Mouse (Mus musculus) stomach, embryonic 14.5 days (tissue): Measurements from ENCODE around the gene Sox5. TPM values are rescaled to one million over a fixed set of nuclear protein-coding genes. Genes with fewer than 3 reads are reported as not detected.

ENCODE experiments used
- ATAC-seq: fragments of 200-750 bp; cut with Nextera tagmentation; 2 replicates; pipeline ENCODE4 v1.8.0; 2017; ENCODE audit warnings: low read depth, moderate TSS enrichment; ENCODE audit not compliant: insufficient number of reproducible peaks, insufficient read depth, low FRiP score
- H3K27ac ChIP-seq: fragments of 300-500 bp; sonication (generic); 2 replicates; pipeline ENCODE4 v1.5.1; 2014; ENCODE audit warnings: mild to moderate bottlenecking, low read length, moderate library complexity, mixed read lengths
- H3K27me3 ChIP-seq: fragments of 300-500 bp; sonication (generic); 2 replicates; pipeline ENCODE4 v1.6.1; 2014; ENCODE audit warnings: low read length, control low read depth, mixed read lengths; ENCODE audit not compliant: control insufficient read depth, insufficient read depth
- H3K36me3 ChIP-seq: fragments of 300-500 bp; sonication (generic); 2 replicates; pipeline ENCODE4 v1.6.1; 2014; ENCODE audit warnings: mild to moderate bottlenecking, control low read depth, low read length, moderate library complexity, mixed read lengths; ENCODE audit not compliant: control insufficient read depth, insufficient read depth
- H3K4me1 ChIP-seq: fragments of 300-500 bp; sonication (generic); 2 replicates; pipeline ENCODE4 v1.6.1; 2014; ENCODE audit warnings: low read length, control low read depth, mixed read lengths; ENCODE audit not compliant: control insufficient read depth, insufficient read depth
- H3K4me2 ChIP-seq: fragments of 300-500 bp; sonication (generic); replicated peaks from 2 replicates; pipeline ENCODE4 v1.6.1; 2014; ENCODE audit warnings: low read depth, low read length, control low read depth
- H3K4me3 ChIP-seq: fragments of 300-500 bp; sonication (generic); 2 replicates; pipeline ENCODE4 v1.5.1; 2014; ENCODE audit warnings: low read depth, low read length, control low read depth
- H3K9ac ChIP-seq: fragments of 300-500 bp; sonication (generic); replicated peaks from 2 replicates; pipeline ENCODE4 v1.6.1; 2014; ENCODE audit warnings: low read depth, mild to moderate bottlenecking, control low read depth, low read length, moderate library complexity, mixed read lengths
- H3K9me3 ChIP-seq: fragments of 300-500 bp; sonication (generic); 2 replicates; pipeline ENCODE4 v1.6.1; 2016; ENCODE audit warnings: low read depth, low read length, control low read depth; ENCODE audit not compliant: control insufficient read depth
- WGBS: fragments of 180-500 bp; shearing (Covaris S2); extraction: QIAGEN DNeasy Blood & Tissue Kit; methylation state at CpG from one replicate; pipeline ENCODE4 v1.1.7; 2014; 5-methylcytosine and 5-hydroxymethylcytosine counted together
- polyA plus RNA-seq: library from polyadenylated mRNA; unstranded; fragments of >200 nt; fragmentation: Nextera tagmentation; extraction: Ambion mirVana; gene quantifications from 2 replicates; pipeline ENCODE4 v1.2.1, GENCODE M21; 2014

Sox5 gene
- polyA plus RNA-seq, 1 experiment from 2014 or later = 30.3 TPM

DNA sequence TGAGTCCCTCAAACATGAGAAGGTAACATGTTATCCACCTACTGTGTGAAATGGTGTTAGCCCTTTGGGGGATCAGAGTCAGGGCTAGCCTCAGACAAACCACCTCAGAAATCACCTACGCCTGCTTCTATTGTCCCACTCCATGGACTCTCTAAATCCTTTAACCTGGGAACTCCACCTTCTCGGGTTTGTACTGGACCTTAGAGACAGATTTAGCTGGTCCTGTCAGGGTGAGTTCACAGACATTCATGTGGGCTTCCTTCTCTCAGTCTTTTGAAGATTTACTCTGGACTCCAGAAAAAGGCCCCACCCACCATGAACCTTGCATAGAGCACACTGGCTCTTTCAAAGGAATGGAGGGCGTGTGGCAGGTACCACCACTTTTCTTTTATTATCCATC, 947.8 kb downstream of the Sox5 start:
- no peak overlapping the region for H3K9ac ChIP-seq
- no peak for ATAC-seq
- H3K27ac ChIP-seq = no peak overlapping the region
- no peak overlapping the region for H3K4me2 ChIP-seq
- WGBS = 89% methylated on average over 3 of the region's 3 CpGs
- H3K4me3 ChIP-seq = no peak overlapping the region
- no peaks in the 10 kb centered on the region for H3K9me3 ChIP-seq
- H3K36me3 ChIP-seq = no peaks in the 10 kb centered on the region; the same call in 1 of the 2 replicates
- no peaks in the 10 kb centered on the region for H3K27me3 ChIP-seq
- H3K4me1 ChIP-seq = 0 out of 2 replicates have a peak, but pooled peaks cover 4% of the 10 kb centered on the region

DNA sequence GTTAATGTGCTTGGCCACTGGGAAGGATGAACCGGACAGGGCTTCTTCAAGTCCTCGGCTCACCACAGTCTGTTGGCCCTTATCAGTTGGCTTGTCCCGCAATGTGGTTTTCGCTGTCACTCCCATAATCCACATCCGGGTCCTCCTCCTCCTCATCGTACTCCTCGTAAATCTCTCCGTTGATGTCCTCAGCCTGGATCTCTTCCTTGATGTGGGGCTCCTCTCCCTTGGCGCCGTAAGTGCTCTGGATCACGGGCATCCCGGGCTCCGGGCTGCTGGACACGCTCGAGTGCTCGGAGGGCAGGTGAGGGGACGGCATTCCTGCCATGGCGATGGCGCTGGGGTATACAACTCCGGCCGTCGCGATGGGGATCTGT, 948.6 kb downstream of the Sox5 start:
- Histone ChIP-seq H3K4me3 (no peak overlapping the region), H3K27ac (no peak overlapping the region), H3K9me3 (no peaks in the 10 kb centered on the region), H3K9ac (no peak overlapping the region), H3K4me2 (no peak overlapping the region), H3K4me1 (0 out of 2 replicates have a peak, but pooled peaks cover 4% of the 10 kb centered on the region), H3K27me3 (no peaks in the 10 kb centered on the region), H3K36me3 (no peaks in the 10 kb centered on the region; the same call in 1 of the 2 replicates)
- 92% methylated on average over 23 of the region's 23 CpGs for WGBS
- no peak for ATAC-seq

DNA sequence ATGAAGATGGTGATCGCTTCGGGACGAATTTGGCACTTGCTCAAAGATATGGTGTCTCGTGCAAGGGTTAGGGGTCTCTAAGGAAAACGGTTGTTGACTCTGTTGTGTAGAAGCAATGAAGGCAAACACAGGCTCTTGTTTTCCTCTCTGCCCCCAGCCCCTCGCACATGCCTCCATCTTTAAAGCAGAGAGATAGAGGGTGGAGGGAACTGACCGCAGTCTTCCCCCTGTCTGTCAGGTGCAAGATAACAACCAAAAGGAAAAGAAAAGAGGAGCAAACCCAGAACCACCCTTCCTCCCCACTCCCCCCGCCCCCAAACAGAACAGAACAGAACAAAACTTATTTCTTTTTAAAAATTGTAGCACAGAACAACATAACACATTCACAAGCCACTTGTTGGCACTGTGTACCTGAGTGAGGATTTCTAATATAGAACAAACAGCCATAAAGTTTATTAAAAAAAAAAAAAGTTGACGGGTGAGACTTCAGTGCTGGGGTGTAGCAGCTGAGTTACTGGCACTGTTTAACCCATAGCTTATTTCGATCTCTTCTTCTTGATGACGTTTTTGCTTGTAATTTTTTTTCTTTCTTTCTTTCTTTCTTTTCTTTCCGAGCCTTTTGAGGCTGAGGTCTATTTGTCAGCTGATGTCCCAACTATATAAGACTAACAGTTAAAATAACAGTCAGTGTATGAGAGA, 949.1 kb downstream of the Sox5 start:
- Histone ChIP-seq H3K4me3 (no peak overlapping the region), H3K4me1 (0 out of 2 replicates have a peak, but pooled peaks cover 4% of the 10 kb centered on the region), H3K9me3 (no peaks in the 10 kb centered on the region), H3K27ac (no peak overlapping the region), H3K4me2 (no peak overlapping the region), H3K27me3 (no peaks in the 10 kb centered on the region), H3K9ac (no peak overlapping the region), H3K36me3 (no peaks in the 10 kb centered on the region; the same call in 1 of the 2 replicates)
- ATAC-seq = no peak
- 87% methylated on average over 12 of the region's 12 CpGs for WGBS

DNA sequence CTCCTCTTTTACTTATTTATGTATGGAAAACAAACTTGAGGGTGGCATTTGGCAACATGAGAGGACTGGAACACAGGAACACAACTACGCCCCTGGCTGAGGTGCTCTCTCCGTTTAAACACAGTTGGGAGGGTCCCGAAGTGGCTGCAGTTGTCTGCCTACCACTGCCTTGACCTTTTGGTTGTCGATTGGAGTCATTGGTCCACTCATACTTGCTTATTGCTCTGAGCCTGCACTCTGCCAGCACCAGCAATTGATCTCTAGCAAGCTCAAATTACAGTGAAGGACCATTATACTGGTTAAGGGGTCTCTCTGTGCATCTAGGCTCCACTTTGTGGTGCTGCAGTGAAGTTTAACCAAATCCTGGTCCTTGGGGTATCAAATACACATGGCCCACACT, 950.5 kb downstream of the Sox5 start:
- ATAC-seq = no peak
- no peaks in the 10 kb centered on the region; the same call in 1 of the 2 replicates for H3K36me3 ChIP-seq

GRCm38 (mm10) chr6:143830131-143830530, 951.6 kb downstream of the Sox5 start:
- no peak for ATAC-seq
- WGBS = 77% methylated on average over 2 of the region's 2 CpGs
- Histone ChIP-seq H3K9me3 (no peaks in the 10 kb centered on the region), H3K4me2 (no peak overlapping the region), H3K27ac (no peak overlapping the region), H3K27me3 (no peaks in the 10 kb centered on the region), H3K9ac (no peak overlapping the region), H3K36me3 (no peaks in the 10 kb centered on the region; the same call in 1 of the 2 replicates), H3K4me3 (no peak overlapping the region), H3K4me1 (no peaks in the 10 kb centered on the region)

More for the DNA sequence above, 950.5 kb downstream of the Sox5 start:
- Histone ChIP-seq H3K4me2 (no peak overlapping the region), H3K9ac (no peak overlapping the region), H3K27me3 (no peaks in the 10 kb centered on the region), H3K9me3 (no peaks in the 10 kb centered on the region), H3K4me1 (0 out of 2 replicates have a peak, but pooled peaks cover 4% of the 10 kb centered on the region), H3K4me3 (no peak overlapping the region), H3K27ac (no peak overlapping the region)
- 70% methylated on average over 4 of the region's 4 CpGs for WGBS

GRCm38 (mm10) chr6:143826786-143827185, 955.0 kb downstream of the Sox5 start:
- no peak overlapping the region for H3K9ac ChIP-seq
- no peak overlapping the region for H3K4me3 ChIP-seq
- ATAC-seq = no peak
- no peak overlapping the region for H3K27ac ChIP-seq
- no peaks in the 10 kb centered on the region for H3K4me1 ChIP-seq
- H3K36me3 ChIP-seq = no peaks in the 10 kb centered on the region
- no peaks in the 10 kb centered on the region for H3K27me3 ChIP-seq
- WGBS = 73% methylated on average over 5 of the region's 5 CpGs
- H3K4me2 ChIP-seq = no peak overlapping the region
- H3K9me3 ChIP-seq = no peaks in the 10 kb centered on the region

DNA sequence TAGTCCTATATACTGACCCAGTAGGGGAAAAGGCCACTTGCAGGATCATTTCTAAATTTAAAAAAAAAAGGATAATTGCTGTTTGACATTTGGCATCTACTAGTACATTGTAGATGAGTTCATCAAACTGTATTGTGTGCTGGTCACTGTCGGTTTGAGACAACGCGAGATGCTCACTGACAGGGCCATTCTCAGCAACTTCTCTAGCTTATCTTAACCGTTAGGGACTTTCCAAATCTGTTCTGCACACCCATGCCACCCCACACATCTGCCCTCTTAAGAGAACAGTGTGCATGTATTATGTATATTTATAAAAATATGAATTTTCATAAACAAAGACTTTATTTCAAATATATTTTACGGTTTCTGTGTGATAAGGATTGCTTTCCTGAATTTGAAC, 955.8 kb downstream of the Sox5 start:
- Histone ChIP-seq H3K4me3 (no peak overlapping the region), H3K4me2 (no peak overlapping the region), H3K27ac (no peak overlapping the region), H3K9ac (no peak overlapping the region), H3K27me3 (no peaks in the 10 kb centered on the region), H3K9me3 (no peaks in the 10 kb centered on the region), H3K4me1 (no peaks in the 10 kb centered on the region), H3K36me3 (no peaks in the 10 kb centered on the region)
- 89% methylated on average over 5 of the region's 5 CpGs for WGBS
- ATAC-seq = no peak

DNA sequence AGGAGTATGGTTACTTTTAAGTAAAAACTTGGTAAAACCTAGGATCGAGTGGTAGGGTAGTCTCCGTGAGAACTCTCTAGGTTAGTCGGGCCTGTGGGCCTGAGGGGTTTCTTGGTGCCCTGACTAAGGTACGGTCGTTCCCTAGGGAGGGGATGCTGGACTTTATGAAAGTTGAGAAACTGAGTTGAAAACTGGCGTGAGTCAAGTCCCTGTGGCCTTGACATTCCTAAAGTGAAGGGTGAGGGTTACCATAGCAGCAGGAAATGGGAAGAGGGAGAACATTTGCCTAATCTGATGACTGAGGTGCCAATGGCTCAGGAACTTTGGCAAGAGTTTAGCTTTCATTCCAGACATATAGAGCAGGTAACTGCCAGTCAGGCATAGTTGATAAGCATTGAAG, 956.7 kb downstream of the Sox5 start:
- Histone ChIP-seq H3K4me2 (no peak overlapping the region), H3K36me3 (no peaks in the 10 kb centered on the region), H3K9ac (no peak overlapping the region), H3K4me1 (no peaks in the 10 kb centered on the region), H3K27ac (no peak overlapping the region), H3K27me3 (no peaks in the 10 kb centered on the region), H3K9me3 (no peaks in the 10 kb centered on the region), H3K4me3 (no peak overlapping the region)
- no peak for ATAC-seq
- 87% methylated on average over 6 of the region's 6 CpGs for WGBS

DNA sequence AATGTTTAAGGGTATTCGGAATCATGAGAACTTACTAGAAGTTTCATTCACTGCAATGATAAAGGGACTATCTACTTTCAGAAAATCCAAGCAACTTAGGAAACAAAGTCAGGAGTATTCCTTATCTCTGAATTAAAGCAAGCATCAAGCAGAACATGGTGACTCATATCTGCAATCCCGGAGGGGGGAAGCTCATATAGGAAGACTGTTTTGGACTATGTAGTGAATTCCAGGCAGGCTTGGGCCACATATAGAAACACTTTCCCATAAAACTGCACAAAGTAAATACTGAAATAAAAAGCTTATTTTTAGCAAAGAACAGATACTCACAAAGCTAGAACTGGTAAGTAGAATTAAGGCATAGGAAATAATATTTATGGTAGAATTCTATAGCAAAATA, 993.3 kb downstream of the Sox5 start:
- H3K4me1 ChIP-seq = no peaks in the 10 kb centered on the region
- no peak overlapping the region for H3K9ac ChIP-seq
- no peak for ATAC-seq
- no peak overlapping the region for H3K27ac ChIP-seq
- 94% methylated on average over 2 of the region's 2 CpGs for WGBS
- H3K9me3 ChIP-seq = no peaks in the 10 kb centered on the region
- no peak overlapping the region for H3K4me2 ChIP-seq
- H3K4me3 ChIP-seq = no peak overlapping the region
- no peaks in the 10 kb centered on the region for H3K27me3 ChIP-seq
- H3K36me3 ChIP-seq = no peaks in the 10 kb centered on the region
